Mouse (Mus musculus) cerebellum, adult 9-11 months (tissue): Measurements from ENCODE around the gene Ints1.

Experiments
- DNase-seq: peaks from one replicate; pipeline ENCODE4 v3.0.0; 2022

Gene Ints1

DNA sequence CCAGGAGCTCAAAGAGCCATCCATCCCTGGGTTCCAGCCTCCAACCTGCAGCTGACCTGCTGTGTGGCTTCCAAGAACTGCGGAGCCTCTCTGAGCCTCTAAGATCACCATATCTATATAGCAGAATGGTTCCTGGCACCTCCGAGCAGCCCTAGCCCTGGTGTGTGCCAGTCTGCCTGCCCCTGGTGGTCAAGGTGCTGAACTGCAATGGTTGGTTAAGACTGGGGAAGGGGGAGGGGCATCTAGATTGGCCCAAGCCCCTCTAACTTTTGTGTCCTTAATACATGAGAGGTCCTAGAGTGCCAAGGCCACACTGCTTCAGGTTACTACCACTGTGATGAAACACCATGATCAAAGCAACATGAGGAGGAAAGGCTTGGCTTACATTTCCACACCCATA is 72.6 kb downstream of the Ints1 start:
- DNase-seq, result no peak

DNA sequence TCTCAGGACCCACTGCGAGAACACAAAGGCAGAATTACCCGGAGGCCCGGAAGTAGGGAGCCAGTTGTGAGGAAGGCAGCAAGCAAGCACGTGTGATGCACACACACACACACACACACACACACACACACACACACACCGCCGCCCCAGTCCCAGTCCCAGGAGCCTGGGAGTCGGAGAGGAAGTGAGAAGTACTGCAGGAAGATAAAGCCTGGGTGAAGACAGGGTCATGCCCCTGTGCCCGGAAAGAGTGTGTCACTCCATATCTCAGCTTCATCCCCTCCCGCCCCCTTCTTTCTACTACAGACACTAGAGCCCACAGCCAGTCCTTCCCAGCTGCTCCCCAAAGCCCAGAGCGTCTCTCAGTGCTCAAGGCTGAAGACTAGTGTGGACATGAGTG is 73.2 kb downstream of the Ints1 start:
- no peak for DNase-seq
